Mouse (Mus musculus) hindbrain, embryonic 12.5 days (tissue): ENCODE data around the gene 9130213A22Rik. TPM values are rescaled to one million over a fixed set of nuclear protein-coding genes. Genes with fewer than 3 reads are reported as not detected.

Source experiments
- ATAC-seq: fragments of 200-750 bp; cut with Nextera tagmentation; 2 replicates; pipeline ENCODE4 v1.8.0; 2017; ENCODE audit warnings: moderate TSS enrichment; ENCODE audit not compliant: low FRiP score
- H3K27ac ChIP-seq: fragments of 300-500 bp; sonication (generic); 2 replicates; pipeline ENCODE4 v1.5.1; 2016; ENCODE audit warnings: mild to moderate bottlenecking
- H3K27me3 ChIP-seq: fragments of 300-500 bp; sonication (generic); 2 replicates; pipeline ENCODE4 v1.6.1; 2016; ENCODE audit warnings: mild to moderate bottlenecking
- H3K36me3 ChIP-seq: fragments of 300-500 bp; sonication (generic); 2 replicates; pipeline ENCODE4 v1.6.1; 2016; ENCODE audit warnings: mild to moderate bottlenecking
- H3K4me1 ChIP-seq: fragments of 300-500 bp; sonication (generic); 2 replicates; pipeline ENCODE4 v1.6.1; 2016
- H3K4me2 ChIP-seq: fragments of 300-500 bp; sonication (generic); replicated peaks from 2 replicates; pipeline ENCODE4 v1.6.1; 2016; ENCODE audit warnings: mild to moderate bottlenecking
- H3K4me3 ChIP-seq: fragments of 300-500 bp; sonication (generic); 2 replicates; pipeline ENCODE4 v1.5.1; 2016; ENCODE audit warnings: mild to moderate bottlenecking
- H3K9ac ChIP-seq: fragments of 300-500 bp; sonication (generic); 2 replicates; pipeline ENCODE4 v1.6.1; 2016; ENCODE audit warnings: mild to moderate bottlenecking, moderate library complexity
- H3K9me3 ChIP-seq: fragments of 300-500 bp; sonication (generic); replicated peaks from 2 replicates; pipeline ENCODE4 v1.6.1; 2016; ENCODE audit warnings: mild to moderate bottlenecking
- WGBS: fragments of 180-500 bp; shearing (Covaris S2); methylation state at CpG from one replicate; pipeline ENCODE4 v1.1.7; 2016; 5-methylcytosine and 5-hydroxymethylcytosine counted together
- polyA plus RNA-seq: library from polyadenylated mRNA; unstranded; fragments of >200 nt; fragmentation: Nextera tagmentation; extraction: Ambion mirVana; gene quantifications from 2 replicates; pipeline ENCODE4 v1.2.1, GENCODE M21; 2016

9130213A22Rik gene
- polyA plus RNA-seq, 1 experiment from 2014 or later: 0.26 TPM

DNA sequence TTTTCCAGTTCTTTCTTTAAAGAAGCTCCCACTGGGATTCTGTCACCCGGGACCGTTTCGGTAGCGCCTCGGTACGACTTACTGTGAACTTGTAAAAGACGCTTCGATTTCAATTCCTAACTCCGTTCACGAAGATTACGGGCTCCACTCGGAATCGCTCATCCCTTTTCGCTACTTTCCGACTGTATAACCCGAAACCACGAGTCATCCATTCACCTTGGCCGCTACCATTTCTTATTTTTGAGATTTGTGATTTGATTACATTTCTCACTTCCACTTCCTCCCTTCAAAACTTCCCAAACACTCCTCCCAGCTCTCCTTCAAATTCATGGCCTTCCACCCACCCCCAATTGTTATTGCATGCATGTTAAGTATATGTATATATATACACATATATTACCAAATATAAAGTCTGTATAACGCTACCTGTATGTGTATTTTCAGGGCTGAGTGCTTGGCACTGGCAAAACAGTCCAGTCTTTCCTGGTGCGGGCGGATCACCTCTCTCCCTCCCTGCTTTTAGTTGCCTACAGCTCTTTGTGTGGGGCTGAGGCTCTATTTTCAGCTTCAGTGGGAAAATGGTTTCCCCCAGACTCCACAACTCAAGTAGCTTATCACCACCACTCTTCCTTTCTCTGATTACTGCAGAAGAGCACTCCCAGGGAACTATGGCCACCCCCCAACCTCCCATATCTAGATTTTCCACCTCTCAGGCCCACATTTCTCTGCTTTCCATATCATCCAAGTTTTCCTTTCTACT lies 11.2 kb downstream of the 9130213A22Rik start:
- peaks cover 33% of the 10 kb centered on the region for H3K36me3 ChIP-seq
- peak overlapping the region; percentile 50 for H3K4me2 ChIP-seq
- 5% methylated on average over 21 of the region's 21 CpGs for WGBS
- peak overlapping the region; percentile 44 for H3K4me3 ChIP-seq
- no peak overlapping the region for H3K27ac ChIP-seq
- peaks cover 8% of the 10 kb centered on the region; the same call in 1 of the 2 replicates for H3K4me1 ChIP-seq
- no peak for ATAC-seq
- H3K27me3 ChIP-seq: peaks cover 34% of the 10 kb centered on the region
- peak overlapping the region; percentile 41 for H3K9ac ChIP-seq
- no peaks in the 10 kb centered on the region for H3K9me3 ChIP-seq

DNA sequence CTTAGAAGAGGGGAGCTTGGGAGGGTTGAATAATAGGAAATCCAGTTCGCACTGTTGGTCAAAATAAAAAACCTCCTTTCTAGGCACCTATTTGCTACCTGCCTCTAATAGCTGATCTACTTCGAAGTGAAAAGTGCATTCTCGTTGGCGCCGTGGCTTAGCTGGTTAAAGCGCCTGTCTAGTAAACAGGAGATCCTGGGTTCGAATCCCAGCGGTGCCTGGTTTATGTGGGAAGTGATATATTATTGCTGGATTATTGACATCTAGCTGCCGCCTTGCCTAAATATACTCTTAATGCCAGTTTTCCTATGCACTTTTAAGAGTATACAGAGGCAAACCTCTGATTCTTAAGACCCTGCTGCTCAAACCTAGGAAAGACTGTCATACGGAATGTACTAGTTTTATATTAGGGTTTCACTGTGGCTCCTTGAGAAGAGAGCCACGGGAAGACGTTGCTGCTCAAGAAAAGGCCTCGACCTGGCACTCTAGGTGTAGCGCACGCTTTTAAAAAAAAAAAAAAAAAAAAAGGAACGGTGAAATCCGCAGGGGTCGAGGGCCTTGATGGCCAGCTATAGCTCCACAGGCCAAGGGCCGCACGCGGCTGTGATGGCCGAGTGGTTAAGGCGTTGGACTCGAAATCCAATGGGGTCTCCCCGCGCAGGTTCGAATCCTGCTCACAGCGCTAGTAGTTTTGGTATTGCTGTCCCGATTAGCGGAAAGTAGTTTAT lies 11.9 kb downstream of the 9130213A22Rik start:
- Histone ChIP-seq H3K4me3 (peak overlapping the region; percentile 44), H3K4me2 (peak overlapping the region; percentile 50), H3K4me1 (peaks cover 8% of the 10 kb centered on the region; the same call in 1 of the 2 replicates), H3K9ac (peak overlapping the region; percentile 41), H3K27ac (no peak overlapping the region), H3K27me3 (peaks cover 27% of the 10 kb centered on the region), H3K36me3 (peaks cover 40% of the 10 kb centered on the region), H3K9me3 (no peaks in the 10 kb centered on the region)
- under 1% methylated on average over 30 of the region's 30 CpGs for WGBS
- no peak for ATAC-seq

DNA sequence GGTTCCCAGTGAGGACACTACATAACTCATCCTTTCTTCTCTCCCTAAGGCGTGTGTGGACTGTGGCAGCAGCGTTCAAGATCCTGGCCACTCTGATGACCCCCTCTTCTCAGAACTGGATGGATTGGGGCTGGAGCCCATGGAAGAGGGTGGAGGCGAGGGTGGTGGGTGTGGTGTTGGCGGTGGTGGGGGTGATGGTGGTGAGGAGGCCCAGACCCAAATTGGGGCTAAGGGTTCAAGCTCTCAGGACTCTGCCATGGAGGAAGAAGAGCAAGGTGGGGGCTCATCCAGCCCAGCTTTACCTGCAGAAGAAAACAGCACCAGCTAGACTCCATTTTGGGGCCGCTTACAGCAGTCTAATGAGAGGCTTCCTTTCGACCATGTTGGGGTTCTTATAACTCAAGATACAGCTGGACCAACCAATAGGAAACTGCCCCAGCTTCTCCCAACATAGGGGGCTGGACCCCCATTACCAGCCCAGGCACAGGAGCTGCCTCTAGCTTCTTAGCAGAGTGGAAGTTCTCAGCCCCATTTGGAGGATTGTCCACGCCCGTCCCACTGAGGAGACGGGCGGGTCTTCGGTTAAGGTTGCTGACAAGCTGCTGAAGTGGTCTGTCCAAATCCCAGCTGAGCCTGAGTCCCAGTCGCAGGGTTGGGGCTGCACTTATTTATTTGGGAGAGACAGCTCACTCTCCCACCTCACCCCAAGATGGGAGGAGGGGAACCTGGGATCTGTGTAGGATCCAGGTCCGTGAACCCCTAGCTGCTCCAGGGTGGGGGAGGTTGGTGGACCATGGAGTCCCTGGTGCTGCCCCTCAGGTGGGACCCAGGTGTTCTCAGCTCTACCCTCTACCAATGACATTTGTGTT lies 13.1 kb downstream of the 9130213A22Rik start:
- no peak for ATAC-seq
- peaks cover 16% of the 10 kb centered on the region for H3K27me3 ChIP-seq
- no peak overlapping the region for H3K9ac ChIP-seq
- no peak overlapping the region for H3K4me3 ChIP-seq
- peaks cover 53% of the 10 kb centered on the region for H3K36me3 ChIP-seq
- 0 out of 2 replicates have a peak overlapping the region, but pooled peaks have one; percentile 50 for H3K4me2 ChIP-seq
- H3K4me1 ChIP-seq: peaks cover 8% of the 10 kb centered on the region; the same call in 1 of the 2 replicates
- H3K27ac ChIP-seq: no peak overlapping the region
- H3K9me3 ChIP-seq: no peaks in the 10 kb centered on the region
- WGBS: 83% methylated on average over 13 of the region's 13 CpGs

DNA sequence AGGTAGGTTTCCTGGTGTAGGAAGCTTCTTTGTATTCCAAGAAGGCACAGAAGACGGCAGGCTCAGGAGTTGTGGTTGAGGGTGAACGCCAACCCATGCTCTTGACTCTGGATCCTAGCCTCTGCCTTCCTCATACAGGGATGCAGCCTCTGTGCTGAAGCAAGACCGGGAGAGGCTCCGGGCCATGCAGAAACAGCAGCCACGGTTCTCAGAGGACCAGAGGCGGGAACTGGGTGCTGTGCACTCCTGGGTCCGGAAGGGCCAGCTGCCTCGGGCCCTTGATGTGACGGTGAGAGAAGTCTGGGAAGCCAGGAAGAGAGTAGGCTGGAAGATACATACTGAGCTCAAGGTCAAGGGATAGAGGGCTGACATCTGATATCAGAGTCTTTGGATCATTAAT lies 14.2 kb downstream of the 9130213A22Rik start:
- WGBS: 93% methylated on average over 9 of the region's 9 CpGs
- no peak overlapping the region for H3K4me3 ChIP-seq
- ATAC-seq: no peak
- H3K4me2 ChIP-seq: no peak overlapping the region
- no peak overlapping the region for H3K27ac ChIP-seq
- H3K27me3 ChIP-seq: peaks cover 10% of the 10 kb centered on the region
- H3K36me3 ChIP-seq: peaks cover 63% of the 10 kb centered on the region
- no peak overlapping the region for H3K9ac ChIP-seq
- no peaks in the 10 kb centered on the region for H3K9me3 ChIP-seq
- H3K4me1 ChIP-seq: peaks cover 8% of the 10 kb centered on the region; the same call in 1 of the 2 replicates

DNA sequence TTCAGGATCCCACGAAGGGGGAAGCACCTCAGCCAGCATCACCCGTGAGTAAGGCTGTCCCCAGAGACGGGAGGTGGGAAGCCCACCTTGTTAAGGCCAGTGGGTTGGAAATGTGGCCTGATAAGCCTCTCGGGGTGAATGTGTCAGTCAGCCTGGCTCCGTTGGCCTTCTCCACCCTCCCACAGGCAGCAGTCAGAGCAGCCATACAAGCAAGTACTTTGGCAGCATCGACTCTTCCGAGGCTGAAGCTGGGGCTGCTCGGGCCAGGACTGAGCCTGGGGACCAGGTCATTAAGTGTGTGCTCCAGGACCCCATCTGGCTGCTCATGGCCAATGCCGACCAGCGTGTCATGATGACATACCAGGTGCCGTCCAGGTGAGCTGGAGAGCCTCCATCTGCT lies 14.7 kb downstream of the 9130213A22Rik start:
- no peak for ATAC-seq
- peaks cover 68% of the 10 kb centered on the region for H3K36me3 ChIP-seq
- 92% methylated on average over 11 of the region's 11 CpGs for WGBS
- peaks cover 5% of the 10 kb centered on the region for H3K27me3 ChIP-seq
- no peak overlapping the region for H3K9ac ChIP-seq
- no peak overlapping the region for H3K27ac ChIP-seq
- H3K4me1 ChIP-seq: peaks cover 8% of the 10 kb centered on the region; the same call in 1 of the 2 replicates
- H3K9me3 ChIP-seq: no peaks in the 10 kb centered on the region
- no peak overlapping the region for H3K4me3 ChIP-seq
- H3K4me2 ChIP-seq: no peak overlapping the region

DNA sequence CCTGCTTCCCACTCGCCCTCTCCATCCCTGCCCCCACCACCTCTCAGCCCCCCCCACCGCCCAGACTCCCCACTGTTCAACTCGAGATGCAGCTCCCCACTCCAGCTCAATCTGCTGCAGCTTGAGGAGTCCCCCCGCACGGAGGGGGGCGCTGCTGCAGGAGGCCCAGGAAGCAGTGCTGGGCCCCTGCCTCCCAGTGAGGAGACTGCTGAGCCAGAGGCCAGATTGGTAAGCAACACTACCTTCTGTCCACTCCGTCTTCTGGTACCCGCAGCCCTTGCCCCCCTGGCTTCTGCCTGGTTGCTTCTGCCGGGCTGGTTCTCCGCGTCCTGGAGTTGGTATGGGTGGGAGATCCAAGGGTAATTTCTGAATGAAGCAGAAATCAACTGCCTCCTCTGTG lies 15.5 kb downstream of the 9130213A22Rik start:
- no peak overlapping the region for H3K9ac ChIP-seq

DNA sequence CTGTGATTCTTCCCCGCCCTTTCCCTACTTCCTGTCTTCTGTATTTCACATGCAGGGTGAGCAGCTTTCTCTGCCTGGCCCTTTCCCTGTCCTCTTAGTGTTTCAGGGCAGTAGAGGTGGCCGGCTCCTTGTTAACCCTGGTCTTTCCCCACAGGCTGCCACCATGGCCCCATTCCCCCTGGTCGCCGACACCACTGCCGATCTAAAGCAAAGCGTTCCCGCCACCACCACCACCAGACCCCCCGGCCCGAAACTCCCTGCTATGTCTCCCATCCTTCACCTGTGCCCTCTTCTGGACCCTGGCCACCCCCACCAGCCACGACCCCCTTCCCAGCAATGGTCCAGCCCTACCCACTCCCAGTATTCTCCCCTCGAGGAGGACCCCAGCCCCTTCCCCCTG lies 16.1 kb downstream of the 9130213A22Rik start:
- peaks cover 1% of the 10 kb centered on the region; the same call in 1 of the 2 replicates for H3K4me1 ChIP-seq
- ATAC-seq: no peak
- WGBS: 90% methylated on average over 11 of the region's 11 CpGs

More for the DNA sequence above, 15.5 kb downstream of the 9130213A22Rik start:
- no peak for ATAC-seq
- 89% methylated on average over 11 of the region's 11 CpGs for WGBS
- Histone ChIP-seq H3K4me3 (no peak overlapping the region), H3K4me1 (peaks cover 4% of the 10 kb centered on the region; the same call in 1 of the 2 replicates), H3K27ac (no peak overlapping the region), H3K27me3 (no peaks in the 10 kb centered on the region; the same call in 1 of the 2 replicates), H3K36me3 (peaks cover 77% of the 10 kb centered on the region), H3K9me3 (no peaks in the 10 kb centered on the region), H3K4me2 (no peak overlapping the region)

DNA sequence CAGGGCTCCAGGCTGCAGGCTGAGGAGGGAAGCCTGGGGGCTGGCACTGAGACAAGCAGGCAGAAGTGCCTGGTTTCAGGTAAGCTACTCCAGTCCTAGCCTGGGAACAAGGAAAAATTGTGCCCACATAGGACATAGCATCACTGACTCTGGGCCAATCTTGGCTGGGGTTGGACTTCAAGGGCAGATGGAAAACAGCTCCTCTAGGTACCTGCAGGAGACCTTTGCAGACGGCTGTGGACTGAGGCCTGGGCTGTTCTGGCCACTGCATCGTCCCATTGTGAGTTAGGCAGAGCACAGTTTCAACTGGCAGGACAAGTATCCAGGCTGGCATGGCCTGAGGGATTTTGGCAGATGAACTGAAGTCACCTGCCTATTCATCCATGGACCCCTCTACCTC lies 16.6 kb downstream of the 9130213A22Rik start:
- Histone ChIP-seq H3K4me2 (no peak overlapping the region), H3K9ac (no peak overlapping the region), H3K9me3 (no peaks in the 10 kb centered on the region), H3K4me3 (no peak overlapping the region), H3K36me3 (peaks cover 87% of the 10 kb centered on the region), H3K4me1 (0 out of 2 replicates have a peak, but pooled peaks cover under 1% of the 10 kb centered on the region), H3K27ac (no peak overlapping the region), H3K27me3 (no peaks in the 10 kb centered on the region)
- 82% methylated on average over 2 of the region's 2 CpGs for WGBS
- no peak for ATAC-seq

More for the DNA sequence above, 16.1 kb downstream of the 9130213A22Rik start:
- Histone ChIP-seq H3K4me3 (no peak overlapping the region), H3K9ac (no peak overlapping the region), H3K4me2 (no peak overlapping the region), H3K27me3 (no peaks in the 10 kb centered on the region; the same call in 1 of the 2 replicates), H3K27ac (no peak overlapping the region), H3K36me3 (peaks cover 82% of the 10 kb centered on the region), H3K9me3 (no peaks in the 10 kb centered on the region)

DNA sequence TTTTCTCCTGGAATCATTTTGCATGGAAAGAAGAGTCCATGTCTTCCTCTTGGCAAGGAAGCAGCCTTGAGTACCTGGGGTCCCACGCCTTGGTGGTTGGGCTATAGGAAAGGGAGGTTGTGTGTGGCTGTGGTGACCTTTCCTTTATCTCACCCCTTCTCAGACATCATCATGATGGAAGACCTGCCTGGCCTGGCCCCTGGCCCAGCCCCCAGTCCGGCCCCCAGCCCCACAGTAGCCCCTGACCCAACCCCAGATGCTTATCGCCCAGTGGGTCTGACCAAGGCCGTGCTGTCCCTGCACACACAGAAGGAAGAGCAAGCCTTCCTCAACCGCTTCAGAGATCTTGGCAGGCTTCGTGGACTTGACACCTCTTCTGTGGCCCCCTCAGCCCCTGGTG lies 17.2 kb downstream of the 9130213A22Rik start:
- H3K9ac ChIP-seq: no peak overlapping the region
- no peak overlapping the region for H3K4me2 ChIP-seq
- H3K4me1 ChIP-seq: peaks cover 6% of the 10 kb centered on the region
- H3K27me3 ChIP-seq: no peaks in the 10 kb centered on the region
- no peak overlapping the region for H3K4me3 ChIP-seq
- H3K36me3 ChIP-seq: peaks cover 90% of the 10 kb centered on the region
- no peak for ATAC-seq
- H3K27ac ChIP-seq: no peak overlapping the region
- 94% methylated on average over 6 of the region's 6 CpGs for WGBS
- H3K9me3 ChIP-seq: no peaks in the 10 kb centered on the region

DNA sequence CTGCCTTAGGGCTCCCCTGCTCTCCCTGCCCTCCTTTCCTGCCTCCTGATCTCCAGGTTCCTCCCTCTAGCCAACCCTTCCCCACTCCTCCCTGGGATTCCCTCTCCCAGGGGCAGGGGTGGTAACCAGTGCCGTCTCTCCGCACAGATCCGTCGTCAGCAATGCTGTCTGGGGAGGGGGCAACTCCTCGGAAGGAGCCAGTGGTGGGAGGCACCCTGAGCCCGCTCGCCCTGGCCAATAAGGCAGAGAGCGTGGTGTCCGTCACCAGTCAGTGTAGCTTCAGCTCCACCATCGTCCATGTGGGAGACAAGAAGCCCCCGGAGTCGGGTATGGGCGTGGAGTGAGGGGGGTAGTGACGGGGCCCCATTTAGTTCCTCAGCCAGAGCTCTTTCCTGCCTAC lies 17.9 kb downstream of the 9130213A22Rik start:
- Histone ChIP-seq H3K27ac (no peak overlapping the region), H3K4me2 (no peak overlapping the region), H3K27me3 (no peaks in the 10 kb centered on the region), H3K4me1 (peaks cover 13% of the 10 kb centered on the region), H3K4me3 (no peak overlapping the region), H3K9ac (no peak overlapping the region), H3K36me3 (peaks cover 88% of the 10 kb centered on the region), H3K9me3 (no peaks in the 10 kb centered on the region)
- no peak for ATAC-seq
- 88% methylated on average over 14 of the region's 14 CpGs for WGBS

DNA sequence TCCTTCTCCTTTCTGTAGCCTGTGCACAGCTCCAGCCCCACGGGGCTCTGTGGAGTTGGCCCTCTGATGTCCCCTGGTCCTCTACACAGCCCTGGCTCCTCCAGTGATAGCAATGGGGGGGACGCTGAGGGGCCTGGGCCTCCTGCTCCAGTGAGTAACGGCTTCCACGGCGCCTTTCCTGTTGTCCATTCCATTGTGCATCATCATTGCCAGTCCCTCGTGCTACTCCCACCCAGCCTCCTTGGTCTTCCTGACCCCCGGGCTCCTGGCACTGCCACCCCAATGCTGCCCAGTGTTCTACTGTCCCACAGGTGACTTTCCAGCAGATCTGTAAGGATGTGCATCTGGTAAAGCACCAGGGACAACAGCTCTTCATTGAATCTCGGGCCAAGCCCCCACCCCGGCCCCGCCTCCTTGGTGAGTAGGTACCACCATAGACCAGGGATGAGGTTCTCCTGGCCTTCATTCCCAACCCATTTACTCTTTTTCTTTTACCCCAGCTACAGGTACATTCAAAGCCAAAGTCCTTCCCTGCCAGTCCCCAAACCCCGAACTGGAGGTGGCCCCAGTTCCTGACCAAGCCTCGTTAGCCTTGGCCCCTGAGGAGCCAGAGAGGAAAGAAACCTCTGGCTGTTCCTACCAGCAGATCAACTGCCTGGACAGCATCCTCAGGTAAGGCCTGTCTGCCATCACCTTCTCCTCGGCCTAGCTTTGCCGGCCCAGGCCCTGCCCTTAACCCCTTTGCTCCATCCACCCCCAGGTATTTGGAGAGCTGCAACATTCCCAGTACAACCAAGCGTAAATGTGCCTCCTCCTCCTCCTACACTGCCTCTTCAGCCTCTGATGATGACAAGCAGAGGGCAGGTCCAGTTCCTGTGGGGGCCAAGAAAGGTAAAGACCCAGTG lies 18.6 kb downstream of the 9130213A22Rik start:
- no peaks in the 10 kb centered on the region for H3K9me3 ChIP-seq
- H3K4me3 ChIP-seq: no peak overlapping the region
- no peaks in the 10 kb centered on the region for H3K27me3 ChIP-seq
- WGBS: 94% methylated on average over 15 of the region's 15 CpGs
- no peak for ATAC-seq
- no peak overlapping the region for H3K9ac ChIP-seq
- no peak overlapping the region for H3K4me2 ChIP-seq
- H3K4me1 ChIP-seq: peaks cover 19% of the 10 kb centered on the region
- H3K36me3 ChIP-seq: peaks cover 81% of the 10 kb centered on the region
- H3K27ac ChIP-seq: no peak overlapping the region
